Mouse (Mus musculus): ENCODE measurements around the gene Tshz2. TPM values are rescaled to one million over a fixed set of nuclear protein-coding genes. Genes with fewer than 3 reads are reported as not detected.

Tshz2 gene
- polyA plus RNA-seq, 1 experiment from 2014 or later = 2.5 TPM

- Histone ChIP-seq H3K9ac (ENCODE audit: low read length) (no peak overlapping the region), H3K4me2 (ENCODE audit: low read depth, low read length, severe bottlenecking) (no peak overlapping the region), H3K9me3 (ENCODE audit: control insufficient read depth, low read length) (no peaks in the 10 kb centered on the region), H3K36me3 (ENCODE audit: control insufficient read depth, insufficient read depth, low read length) (no peaks in the 10 kb centered on the region), H3K4me3 (ENCODE audit: low read depth, low read length) (no peak overlapping the region), H3K27ac (ENCODE audit: low read depth, low read length) (no peak overlapping the region), H3K27me3 (ENCODE audit: control insufficient read depth, insufficient read depth, low read length) (no peaks in the 10 kb centered on the region), H3K4me1 (replicated peaks; ENCODE audit: control insufficient read depth, insufficient read depth, low read length) (peaks cover 1% of the 10 kb centered on the region; the same call in 1 of the 2 replicates)
- 58% methylated on average over 5 of the region's 6 CpGs for WGBS
- no peak for ATAC-seq (replicated peaks; ENCODE audit: low FRiP score)
- peak; percentile 30 for DNase-seq (ENCODE audit: low spot score)
These were observed 384.5 kb downstream of the Tshz2 start for GRCm38 (mm10) chr2:170017302-170017701.

- Histone ChIP-seq H3K4me2 (ENCODE audit: low read depth, low read length, severe bottlenecking) (no peak overlapping the region), H3K4me3 (ENCODE audit: low read depth, low read length) (no peak overlapping the region), H3K27ac (ENCODE audit: low read depth, low read length) (no peak overlapping the region), H3K36me3 (ENCODE audit: control insufficient read depth, insufficient read depth, low read length) (no peaks in the 10 kb centered on the region), H3K27me3 (ENCODE audit: control insufficient read depth, insufficient read depth, low read length) (no peaks in the 10 kb centered on the region), H3K4me1 (replicated peaks; ENCODE audit: control insufficient read depth, insufficient read depth, low read length) (no peaks in the 10 kb centered on the region), H3K9me3 (ENCODE audit: control insufficient read depth, low read length) (no peaks in the 10 kb centered on the region), H3K9ac (ENCODE audit: low read length) (no peak overlapping the region)
- no peak for DNase-seq (ENCODE audit: low spot score)
- no peak for ATAC-seq (replicated peaks; ENCODE audit: low FRiP score)
- 88% methylated on average over 7 of the region's 7 CpGs for WGBS
These were observed 385.1 kb downstream of the Tshz2 start for GRCm38 (mm10) chr2:170017926-170018325.

- Histone ChIP-seq H3K4me2 (ENCODE audit: low read depth, low read length, severe bottlenecking) (no peak overlapping the region), H3K4me1 (replicated peaks; ENCODE audit: control insufficient read depth, insufficient read depth, low read length) (no peaks in the 10 kb centered on the region), H3K4me3 (ENCODE audit: low read depth, low read length) (no peak overlapping the region), H3K27ac (ENCODE audit: low read depth, low read length) (no peak overlapping the region), H3K27me3 (ENCODE audit: control insufficient read depth, insufficient read depth, low read length) (no peaks in the 10 kb centered on the region), H3K9ac (ENCODE audit: low read length) (no peak overlapping the region), H3K36me3 (ENCODE audit: control insufficient read depth, insufficient read depth, low read length) (no peaks in the 10 kb centered on the region), H3K9me3 (ENCODE audit: control insufficient read depth, low read length) (peaks cover 4% of the 10 kb centered on the region; the same call in 1 of the 2 replicates)
- ATAC-seq (replicated peaks; ENCODE audit: low FRiP score) (no peak), DNase-seq (ENCODE audit: low spot score) (peak; percentile 35)
- WGBS = 82% methylated on average over 5 of the region's 5 CpGs
These were observed 390.1 kb downstream of the Tshz2 start for GRCm38 (mm10) chr2:170022953-170023352.

GRCm38 (mm10) chr2:170023741-170024140, 390.9 kb downstream of the Tshz2 start:
- Histone ChIP-seq H3K4me3 (ENCODE audit: low read depth, low read length) (no peak overlapping the region), H3K27me3 (ENCODE audit: control insufficient read depth, insufficient read depth, low read length) (no peaks in the 10 kb centered on the region), H3K9ac (ENCODE audit: low read length) (no peak overlapping the region), H3K4me2 (ENCODE audit: low read depth, low read length, severe bottlenecking) (no peak overlapping the region), H3K4me1 (replicated peaks; ENCODE audit: control insufficient read depth, insufficient read depth, low read length) (no peaks in the 10 kb centered on the region; the same call in 1 of the 2 replicates), H3K9me3 (ENCODE audit: control insufficient read depth, low read length) (peaks cover 4% of the 10 kb centered on the region; the same call in 1 of the 2 replicates), H3K36me3 (ENCODE audit: control insufficient read depth, insufficient read depth, low read length) (no peaks in the 10 kb centered on the region), H3K27ac (ENCODE audit: low read depth, low read length) (no peak overlapping the region)
- WGBS = 69% methylated on average over 9 of the region's 9 CpGs
- no peak for DNase-seq (ENCODE audit: low spot score)
- ATAC-seq (replicated peaks; ENCODE audit: low FRiP score) = no peak

GRCm38 (mm10) chr2:170024939-170025338, 392.1 kb downstream of the Tshz2 start:
- Histone ChIP-seq H3K4me3 (ENCODE audit: low read depth, low read length) (no peak overlapping the region), H3K27me3 (ENCODE audit: control insufficient read depth, insufficient read depth, low read length) (no peaks in the 10 kb centered on the region), H3K27ac (ENCODE audit: low read depth, low read length) (no peak overlapping the region), H3K9ac (ENCODE audit: low read length) (no peak overlapping the region), H3K4me2 (ENCODE audit: low read depth, low read length, severe bottlenecking) (no peak overlapping the region), H3K4me1 (replicated peaks; ENCODE audit: control insufficient read depth, insufficient read depth, low read length) (no peaks in the 10 kb centered on the region; the same call in 1 of the 2 replicates), H3K36me3 (ENCODE audit: control insufficient read depth, insufficient read depth, low read length) (no peaks in the 10 kb centered on the region), H3K9me3 (ENCODE audit: control insufficient read depth, low read length) (peaks cover 4% of the 10 kb centered on the region; the same call in 1 of the 2 replicates)
- DNase-seq (ENCODE audit: low spot score) (no peak), ATAC-seq (replicated peaks; ENCODE audit: low FRiP score) (no peak)
- WGBS = 88% methylated on average over 8 of the region's 8 CpGs

GRCm38 (mm10) chr2:170025896-170026295, 393.1 kb downstream of the Tshz2 start:
- peaks cover 4% of the 10 kb centered on the region; the same call in 1 of the 2 replicates for H3K9me3 ChIP-seq (ENCODE audit: control insufficient read depth, low read length)
- H3K27me3 ChIP-seq (ENCODE audit: control insufficient read depth, insufficient read depth, low read length) = no peaks in the 10 kb centered on the region
- H3K36me3 ChIP-seq (ENCODE audit: control insufficient read depth, insufficient read depth, low read length) = no peaks in the 10 kb centered on the region
- H3K4me1 ChIP-seq (replicated peaks; ENCODE audit: control insufficient read depth, insufficient read depth, low read length) = no peaks in the 10 kb centered on the region; the same call in 1 of the 2 replicates
- H3K9ac ChIP-seq (ENCODE audit: low read length) = no peak overlapping the region
- H3K27ac ChIP-seq (ENCODE audit: low read depth, low read length) = no peak overlapping the region
- no peak overlapping the region for H3K4me3 ChIP-seq (ENCODE audit: low read depth, low read length)
- 92% methylated on average over 6 of the region's 6 CpGs for WGBS
- no peak for ATAC-seq (replicated peaks; ENCODE audit: low FRiP score)
- DNase-seq (ENCODE audit: low spot score) = no peak
- H3K4me2 ChIP-seq (ENCODE audit: low read depth, low read length, severe bottlenecking) = no peak overlapping the region

GRCm38 (mm10) chr2:170027837-170028236, 395.0 kb downstream of the Tshz2 start:
- H3K9ac ChIP-seq (ENCODE audit: low read length) = no peak overlapping the region
- H3K4me2 ChIP-seq (ENCODE audit: low read depth, low read length, severe bottlenecking) = no peak overlapping the region
- H3K4me1 ChIP-seq (replicated peaks; ENCODE audit: control insufficient read depth, insufficient read depth, low read length) = no peaks in the 10 kb centered on the region; the same call in 1 of the 2 replicates
- no peaks in the 10 kb centered on the region for H3K27me3 ChIP-seq (ENCODE audit: control insufficient read depth, insufficient read depth, low read length)
- 89% methylated on average over 7 of the region's 7 CpGs for WGBS
- peaks cover 4% of the 10 kb centered on the region; the same call in 1 of the 2 replicates for H3K9me3 ChIP-seq (ENCODE audit: control insufficient read depth, low read length)
- DNase-seq (ENCODE audit: low spot score) (peak; percentile 51), ATAC-seq (replicated peaks; ENCODE audit: low FRiP score) (no peak)
- H3K36me3 ChIP-seq (ENCODE audit: control insufficient read depth, insufficient read depth, low read length) = no peaks in the 10 kb centered on the region
- H3K4me3 ChIP-seq (ENCODE audit: low read depth, low read length) = no peak overlapping the region
- H3K27ac ChIP-seq (ENCODE audit: low read depth, low read length) = no peak overlapping the region

- Histone ChIP-seq H3K9me3 (ENCODE audit: control insufficient read depth, low read length) (peaks cover 4% of the 10 kb centered on the region; the same call in 1 of the 2 replicates), H3K36me3 (ENCODE audit: control insufficient read depth, insufficient read depth, low read length) (no peaks in the 10 kb centered on the region), H3K9ac (ENCODE audit: low read length) (no peak overlapping the region), H3K27me3 (ENCODE audit: control insufficient read depth, insufficient read depth, low read length) (no peaks in the 10 kb centered on the region), H3K4me1 (replicated peaks; ENCODE audit: control insufficient read depth, insufficient read depth, low read length) (no peaks in the 10 kb centered on the region; the same call in 1 of the 2 replicates), H3K4me2 (ENCODE audit: low read depth, low read length, severe bottlenecking) (no peak overlapping the region), H3K27ac (ENCODE audit: low read depth, low read length) (no peak overlapping the region), H3K4me3 (ENCODE audit: low read depth, low read length) (no peak overlapping the region)
- WGBS = 57% methylated on average over 24 of the region's 24 CpGs
- DNase-seq (ENCODE audit: low spot score) = no peak
- ATAC-seq (replicated peaks; ENCODE audit: low FRiP score) = peak; percentile 51
These were observed 395.9 kb downstream of the Tshz2 start for GRCm38 (mm10) chr2:170028488-170029303.
